Comparison of ENCODE assay signal across 9 mouse cellular contexts in the genomic region with DNA sequence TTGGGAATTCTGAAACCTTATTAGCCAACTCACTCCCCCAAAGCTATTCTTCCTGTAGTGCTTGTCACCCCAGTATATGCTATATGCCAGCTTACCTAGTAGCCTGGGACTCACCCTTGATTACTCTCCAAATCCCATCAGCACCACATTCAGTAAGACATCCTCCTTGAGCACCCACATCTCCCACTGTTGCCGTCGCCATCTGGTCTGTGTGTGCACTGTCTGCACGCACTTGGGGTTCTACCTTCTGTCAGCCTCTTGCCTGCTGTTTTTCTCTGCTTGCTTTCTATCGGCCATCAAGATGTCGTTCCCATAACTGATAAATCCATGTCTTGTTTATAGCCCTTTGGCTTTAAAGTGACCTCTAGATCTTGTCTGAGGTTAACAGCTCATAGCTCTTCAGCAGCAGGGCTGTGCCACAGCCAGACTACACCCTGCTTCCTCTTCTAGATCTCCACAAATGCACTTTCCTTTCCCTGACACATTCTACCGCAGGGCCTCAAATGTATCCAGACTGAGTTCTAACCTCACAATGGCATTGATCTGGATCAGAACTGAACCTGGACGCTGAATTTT. TPM values are rescaled to one million over a fixed set of nuclear protein-coding genes. Genes with fewer than 3 reads are reported as not detected.
DNase-seq lines count a peak whose midpoint lies in the region; ATAC-seq lines count a peak whose summit lies in the region.
"Had no signal": no experiment of that assay in that cellular context is flagged by ENCODE, and none has a peak within 500 bp of the region (broad histone marks: within the 10 kb centered on the region; RNA-seq: fewer than 3 reads in every experiment).

No protein-coding gene starts in this region.

- H3K27me3 ChIP-seq in limb, embryonic 12.5 days: peaks cover 6% of the 10 kb centered on the region; the same call in 1 of the 2 replicates
- H3K27me3 ChIP-seq in limb, embryonic 10.5 days (ENCODE audit: low read depth, poor library complexity, severe bottlenecking): no peaks in the 10 kb centered on the region; the same call in 1 of the 2 replicates

- peak overlapping the region; percentile 50 for H3K4me2 ChIP-seq in limb, embryonic 12.5 days

- H3K27ac ChIP-seq in limb, embryonic 12.5 days: no peak overlapping the region
- no peak overlapping the region for H3K27ac ChIP-seq in limb, embryonic 10.5 days

- H3K4me1 ChIP-seq in limb, embryonic 12.5 days (replicated peaks): peaks cover 50% of the 10 kb centered on the region
- peaks cover 54% of the 10 kb centered on the region for H3K4me1 ChIP-seq in limb, embryonic 10.5 days

- no peak for ATAC-seq in limb, embryonic 12.5 days (ENCODE audit: insufficient number of reproducible peaks, insufficient read depth, low FRiP score, low TSS enrichment, low read depth)
- ATAC-seq in hematopoietic stem cell, adult 5-6 weeks (replicated peaks in 1 of 2; ENCODE audit: insufficient read depth in 1 of 2, low FRiP score in 2 of 2, low TSS enrichment in 1 of 2, low read depth in 1 of 2, poor library complexity in 2 of 2, severe bottlenecking in 2 of 2): peak; percentile 29 to 30; a peak in 3 of 4 replicates
- peak; percentile 34 for ATAC-seq in monocyte, adult 5-6 weeks (replicated peaks; ENCODE audit: insufficient number of reproducible peaks, low FRiP score, low TSS enrichment, poor library complexity, severe bottlenecking)
- ATAC-seq: hindbrain, embryonic 16.5 days had no signal

- no peaks in the 10 kb centered on the region for H3K36me3 ChIP-seq in limb, embryonic 12.5 days
- H3K36me3 ChIP-seq in limb, embryonic 10.5 days: no peaks in the 10 kb centered on the region

- 62% methylated on average over 7 of the region's 7 CpGs for WGBS in limb, embryonic 12.5 days
- 58% methylated on average over 7 of the region's 7 CpGs for WGBS in limb, embryonic 10.5 days

- H3K9ac ChIP-seq in limb, embryonic 12.5 days (replicated peaks): no peak overlapping the region

- no peak overlapping the region for H3K4me3 ChIP-seq in limb, embryonic 12.5 days (replicated peaks)
- H3K4me3 ChIP-seq in limb, embryonic 10.5 days: no peak overlapping the region

- no peaks in the 10 kb centered on the region for H3K9me3 ChIP-seq in limb, embryonic 12.5 days
- no peaks in the 10 kb centered on the region for H3K9me3 ChIP-seq in limb, embryonic 10.5 days (replicated peaks)

- DNase-seq in limb, embryonic 10.5 days (ENCODE audit: low spot score): no peak
- peak; percentile 80 for DNase-seq in brain, adult 2 months (ENCODE audit: low read depth, low spot score)
- DNase-seq in thymus, postnatal 36 days: no peak
- DNase-seq in spleen, adult 12 weeks (ENCODE audit: low spot score): no peak
- DNase-seq: cerebellum, adult 18-20 months had no signal

RNA-seq across cellular contexts. Expression of gene Sec22b, which starts 30.4 kb away (rescaled TPM):
- polyA plus RNA-seq in limb, embryonic 12.5 days (2016; fragmentation: Nextera tagmentation; extraction: Ambion mirVana): 122 and 130 TPM in 2 replicates
- polyA plus RNA-seq in limb, embryonic 10.5 days (2016; fragmentation: Nextera tagmentation; extraction: Ambion mirVana): 121 and 139 TPM in 2 replicates
- 44.5 and 57.4 TPM in 2 replicates for total RNA-seq in hematopoietic stem cell, adult 5-6 weeks (2017)
- total RNA-seq in monocyte, adult 5-6 weeks (2017): 37.7 to 62.2 TPM (median 46.2 TPM) in 3 replicates

RNA-seq across cellular contexts. Expression of gene Pde4dip, which starts 42.9 kb away (rescaled TPM):
- polyA plus RNA-seq in limb, embryonic 12.5 days (2016; fragmentation: Nextera tagmentation; extraction: Ambion mirVana): 31.9 and 35.8 TPM in 2 replicates
- 15.6 and 22.8 TPM in 2 replicates for polyA plus RNA-seq in limb, embryonic 10.5 days (2016; fragmentation: Nextera tagmentation; extraction: Ambion mirVana)
- total RNA-seq in hematopoietic stem cell, adult 5-6 weeks (2017): 9.7 and 12.9 TPM in 2 replicates
- total RNA-seq in monocyte, adult 5-6 weeks (2017): 16.0 to 25.4 TPM (median 16.5 TPM) in 3 replicates
